ENCODE assay signal across 19 mouse cellular contexts in the genomic region with DNA sequence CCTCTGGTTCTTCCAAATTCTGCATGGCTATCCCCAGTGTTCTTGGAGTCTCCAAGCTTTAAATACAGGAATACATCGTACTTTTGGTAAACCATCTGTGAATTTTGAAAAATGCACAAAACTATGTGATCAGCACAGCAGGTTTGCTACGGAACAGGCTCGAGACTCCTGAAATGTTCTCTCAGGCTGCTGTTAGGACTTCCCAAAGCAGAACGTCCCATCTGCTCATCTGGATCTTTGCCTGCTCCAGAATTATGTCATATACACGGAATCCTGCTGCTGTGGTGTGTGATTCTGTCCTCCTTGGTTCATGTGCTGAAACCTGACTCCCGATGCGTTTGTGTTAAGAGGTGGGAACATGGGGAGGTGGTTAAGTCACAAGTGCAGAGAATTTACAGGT. TPM values are rescaled to one million over a fixed set of nuclear protein-coding genes. Genes with fewer than 3 reads are reported as not detected.
DNase-seq lines count a peak whose midpoint lies in the region; TF ChIP-seq lines count a peak whose summit lies in the region.
"Had no signal": no experiment of that assay in that cellular context is flagged by ENCODE, and none has a peak within 500 bp of the region (broad histone marks: within the 10 kb centered on the region; RNA-seq: fewer than 3 reads in every experiment).

No protein-coding gene starts in this region.

- no peak overlapping the region for H3K4me3 ChIP-seq in layer of hippocampus, adult 2 months
- H3K4me3 ChIP-seq: forebrain, embryonic 13.5 days; heart, adult 2 months; hindbrain, embryonic 15.5 days; stomach, embryonic 15.5 days had no signal

- no peak for TF ChIP-seq CTCF in layer of hippocampus, adult 2 months (conservative IDR thresholded peaks at IDR 0.05)

- no peak overlapping the region for H3K27ac ChIP-seq in layer of hippocampus, adult 2 months
- H3K27ac ChIP-seq: forebrain, embryonic 13.5 days; heart, adult 2 months; hindbrain, embryonic 15.5 days; liver, embryonic 14.5 days; stomach, embryonic 15.5 days had no signal

- DNase-seq in heart, adult 9 months (ENCODE audit: low spot score in 2 of 2) = peak; percentile 28 to 41
- no peak for DNase-seq in heart, adult 8-10 months (ENCODE audit: low spot score)
- peak; percentile 4 for DNase-seq in layer of hippocampus, adult 9-11 months
- DNase-seq in layer of hippocampus, adult 2 months (ENCODE audit: low spot score in 2 of 2) = no peak
- peak; percentile 15 for DNase-seq in right cerebral cortex, adult 18-20 months
- no peak for DNase-seq in right cerebral cortex, postnatal 36 days (ENCODE audit: low spot score in 2 of 2)
- peak; percentile 4 for DNase-seq in skeletal muscle tissue, adult 2 months (ENCODE audit: low read depth, low spot score)
- no peak for DNase-seq in thymus, postnatal 0 days (ENCODE audit: low spot score)
- DNase-seq: cerebellum, adult 2 months; kidney, adult 2 months; thymus, postnatal 14 days had no signal

RNA-seq across cellular contexts. Expression of a gene that starts 1.1 kb away (rescaled TPM):
- 10 to 100 TPM; 13.6 to 19.5 (median 16.5) TPM for total RNA-seq in heart, adult 8-10 months (2022)
- total RNA-seq in layer of hippocampus, adult 2 months (2021) = 1 to 10 TPM; 3.3 to 3.5 TPM
- polyA plus RNA-seq in thymus, postnatal 0 days (2015; fragmentation: Nextera tagmentation; extraction: Ambion mirVana) = 1.1 and 1.2 TPM in 2 replicates

RNA-seq across cellular contexts. Expression of a gene that starts 50.8 kb away (rescaled TPM):
- not detected for total RNA-seq in heart, adult 8-10 months (2022)
- under 1 TPM; 0.54 to 0.88 TPM for total RNA-seq in layer of hippocampus, adult 2 months (2021)
- not detected in 2 replicates for polyA plus RNA-seq in thymus, postnatal 0 days (2015; fragmentation: Nextera tagmentation; extraction: Ambion mirVana)
- total RNA-seq: adrenal gland, adult 18-20 months; gastrocnemius, adult 18-20 months; heart, adult 2 months; megakaryocyte progenitor cell, adult 5-6 weeks had no signal
- polyA plus RNA-seq: heart, adult 2 months; liver, embryonic 14.5 days had no signal

RNA-seq across cellular contexts. Expression of a gene that starts 52.9 kb away (rescaled TPM):
- total RNA-seq in heart, adult 8-10 months (2022) = 10 to 100 TPM; 10.1 to 13.4 (median 11.9) TPM
- total RNA-seq in layer of hippocampus, adult 2 months (2021) = 10 to 100 TPM; 14.7 to 15.0 TPM
- 28.3 TPM in 2 replicates for polyA plus RNA-seq in thymus, postnatal 0 days (2015; fragmentation: Nextera tagmentation; extraction: Ambion mirVana)

Comparison
In these comparisons a context has a peak if more than half of its experiments do, and no peak if none do; other contexts are left out.
1. DNase-seq: peak in heart, adult 9 months (2 of 2), layer of hippocampus, adult 9-11 months (single experiment), right cerebral cortex, adult 18-20 months (single experiment) and skeletal muscle tissue, adult 2 months (single experiment); none in heart, adult 8-10 months (single experiment), layer of hippocampus, adult 2 months (0 of 2), right cerebral cortex, postnatal 36 days (0 of 2) and thymus, postnatal 0 days (single experiment).